Mouse (Mus musculus) ovary, postnatal 10 days (tissue): ENCODE measurements around the gene Ppp4r2.

Experiments used
- DNase-seq: peaks from one replicate; pipeline ENCODE4 v3.0.0; 2022; ENCODE audit warnings: low spot score

Ppp4r2 gene

GRCm38 (mm10) chr6:100884594-100885225 lies 51.3 kb downstream of the Ppp4r2 start:
- no peak for DNase-seq

DNA sequence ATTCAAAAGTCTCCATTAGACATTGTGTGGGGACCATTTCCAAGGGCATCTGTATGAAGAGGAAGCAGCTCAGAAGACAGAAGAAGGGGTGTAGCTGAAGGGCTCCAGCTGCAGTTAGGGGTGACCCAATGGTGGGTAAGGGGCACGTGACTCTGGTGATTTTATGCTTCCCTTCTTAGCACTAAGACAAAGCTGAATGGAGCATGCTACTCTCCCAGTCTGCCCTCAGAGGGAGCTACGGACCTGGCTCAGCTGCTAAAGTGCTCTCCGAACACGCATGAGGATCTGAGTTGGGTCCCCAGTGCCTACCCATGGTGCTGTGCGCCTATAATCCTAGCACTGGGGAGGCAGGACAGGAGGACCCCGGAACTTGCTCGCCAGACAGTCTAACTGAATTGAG lies 52.0 kb downstream of the Ppp4r2 start:
- DNase-seq: no peak

DNA sequence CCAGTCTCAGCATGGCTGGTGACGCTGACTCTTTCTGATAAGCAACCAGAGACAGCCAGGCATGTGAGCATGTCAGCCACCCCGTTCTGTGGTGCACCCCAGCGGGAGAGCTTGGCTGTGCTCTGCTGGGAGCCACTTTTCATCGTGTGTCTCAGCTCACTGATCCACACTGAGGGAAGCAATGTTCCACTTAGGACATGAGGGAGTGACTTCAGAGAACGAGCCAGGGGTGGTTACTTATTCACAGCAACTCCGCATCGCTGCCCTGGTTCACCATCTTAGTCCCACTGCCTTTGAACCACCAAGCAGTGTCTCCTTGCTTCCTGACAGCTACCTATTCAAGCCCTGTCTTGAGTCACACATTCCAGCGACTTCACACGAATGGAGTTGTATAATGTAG lies 53.6 kb downstream of the Ppp4r2 start:
- DNase-seq: no peak

DNA sequence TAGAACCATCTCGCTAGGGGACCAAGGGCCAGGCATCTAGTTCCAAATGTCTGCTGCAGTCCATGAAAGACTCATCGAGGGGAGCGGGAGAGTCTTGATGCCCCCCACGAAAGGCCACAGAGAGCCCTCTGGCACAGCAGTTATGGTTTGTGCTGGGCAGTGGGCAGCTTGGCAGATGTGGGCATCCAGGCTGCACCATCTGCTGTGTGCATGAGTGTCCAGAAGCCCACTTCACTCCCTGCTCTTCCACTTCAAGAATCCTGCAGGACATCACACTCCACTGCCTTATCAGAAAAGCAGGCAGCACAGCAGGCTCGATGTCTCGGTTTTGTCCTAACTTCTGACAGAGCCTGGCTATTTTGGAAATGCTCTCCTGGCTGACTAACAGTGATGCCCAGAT lies 55.9 kb downstream of the Ppp4r2 start:
- DNase-seq: no peak

GRCm38 (mm10) chr6:100892489-100892888 lies 59.1 kb downstream of the Ppp4r2 start:
- DNase-seq: no peak

DNA sequence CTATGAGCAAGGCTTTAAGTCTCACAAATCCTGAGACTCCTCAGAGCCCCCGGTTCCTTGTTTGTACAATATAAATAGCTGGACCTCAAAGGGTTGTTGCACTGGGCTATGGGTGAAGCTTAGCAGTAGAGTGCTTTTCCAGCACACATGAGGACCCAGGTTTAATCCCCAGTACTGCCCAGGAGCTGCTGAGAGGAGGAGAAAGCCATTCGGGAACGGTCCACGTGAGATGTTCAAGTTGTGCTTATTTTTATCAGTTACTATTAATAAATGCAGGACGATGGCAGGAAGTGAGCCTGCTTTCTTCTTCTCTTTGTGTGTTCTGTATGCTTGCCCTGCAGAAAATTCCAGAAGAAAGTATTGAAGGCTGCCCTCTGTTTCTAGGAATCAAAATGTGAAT lies 59.7 kb downstream of the Ppp4r2 start:
- DNase-seq: no peak

- DNase-seq: no peak
Observed at GRCm38 (mm10) chr6:100895183-100895582, 61.8 kb downstream of the Ppp4r2 start.

GRCm38 (mm10) chr6:100896883-100897282 lies 63.5 kb downstream of the Ppp4r2 start:
- DNase-seq: no peak

DNA sequence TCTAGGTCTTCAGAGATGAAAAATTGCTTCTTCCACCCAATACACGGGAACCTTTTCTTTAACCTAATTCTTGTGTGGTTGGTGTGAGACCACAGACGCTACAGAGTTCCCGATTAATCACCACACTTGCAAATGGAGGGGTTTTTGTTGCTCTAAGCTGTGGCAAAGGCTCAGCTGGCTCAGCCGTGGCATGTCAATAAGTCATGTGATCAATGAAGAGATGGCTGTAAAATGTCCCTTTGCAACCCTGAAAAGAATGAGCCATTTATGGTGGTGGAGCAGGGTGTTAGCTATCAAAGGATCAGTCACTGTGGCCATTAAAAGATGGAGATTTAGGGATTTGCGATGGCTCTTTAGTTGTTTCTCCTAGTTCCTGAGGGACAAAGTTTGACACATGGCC lies 71.0 kb downstream of the Ppp4r2 start:
- no peak for DNase-seq

GRCm38 (mm10) chr6:100910136-100910675 lies 76.8 kb downstream of the Ppp4r2 start:
- DNase-seq: no peak
